10 mouse cellular contexts compared by ENCODE assay signal in the genomic region with DNA sequence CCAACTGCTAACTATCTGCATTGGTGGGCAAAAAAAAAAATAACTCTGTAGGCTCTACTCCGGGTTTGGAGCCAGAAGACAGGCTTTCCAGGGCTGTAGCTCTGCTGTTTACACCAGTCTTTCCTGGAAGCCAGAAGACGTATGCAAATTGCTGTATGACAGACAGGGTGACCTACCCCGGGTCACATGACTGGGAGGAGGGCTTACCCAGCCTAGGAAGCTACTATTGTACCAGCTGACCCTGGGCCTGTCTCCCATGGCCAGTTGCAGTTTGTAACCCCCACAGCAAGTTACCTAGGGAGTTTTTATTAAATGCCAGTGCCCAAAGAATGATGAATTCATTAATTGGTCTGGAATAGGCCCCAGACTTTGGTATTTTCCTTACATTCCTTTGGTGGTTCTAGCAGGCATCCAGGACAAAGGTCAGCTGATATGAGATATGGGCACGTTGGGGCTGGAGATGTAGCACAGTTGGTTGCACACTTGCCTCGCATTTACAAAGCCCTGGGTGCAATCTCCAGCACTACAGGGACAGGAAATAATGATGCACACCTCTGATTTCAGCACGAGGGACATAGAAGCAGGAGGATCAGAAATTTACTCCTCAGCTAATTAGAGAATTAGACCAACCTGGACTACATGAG. TPM values are rescaled to one million over a fixed set of nuclear protein-coding genes. Genes with fewer than 3 reads are reported as not detected.
DNase-seq lines count a peak whose midpoint lies in the region; ATAC-seq and TF ChIP-seq lines count a peak whose summit lies in the region.
"Had no signal": no experiment of that assay in that cellular context is flagged by ENCODE, and none has a peak within 500 bp of the region (broad histone marks: within the 10 kb centered on the region; RNA-seq: fewer than 3 reads in every experiment).

No protein-coding gene starts in this region.

- H3K36me3 ChIP-seq in hindbrain, embryonic 13.5 days, result peaks cover 24% of the 10 kb centered on the region
- H3K36me3 ChIP-seq in hindbrain, embryonic 11.5 days (ENCODE audit: control insufficient read depth, insufficient read depth, low read length), result no peaks in the 10 kb centered on the region
- H3K36me3 ChIP-seq in C2C12 (ENCODE audit: control insufficient read depth, insufficient read depth), result peaks cover 45% of the 10 kb centered on the region
- no peaks in the 10 kb centered on the region for H3K36me3 ChIP-seq in lung, postnatal 0 days (ENCODE audit: insufficient read depth, low read length)

- ATAC-seq in hindbrain, embryonic 13.5 days (ENCODE audit: low FRiP score), result no peak
- no peak for ATAC-seq in hindbrain, embryonic 11.5 days (ENCODE audit: low FRiP score)
- peak; percentile 79 for ATAC-seq in lung, postnatal 0 days
- ATAC-seq in erythroblast, adult 5-6 weeks (replicated peaks; ENCODE audit: low FRiP score, poor library complexity, severe bottlenecking), result no peak

- H3K79me3 ChIP-seq in C2C12 (ENCODE audit: low read depth), result no peaks in the 10 kb centered on the region

- TF ChIP-seq EP300 in lung, postnatal 0 days (IDR thresholded peaks at IDR 0.05), result no peak

- no peak overlapping the region for H3K4me2 ChIP-seq in hindbrain, embryonic 13.5 days
- H3K4me2 ChIP-seq in hindbrain, embryonic 11.5 days (replicated peaks; ENCODE audit: low read depth, low read length), result no peak overlapping the region
- H3K4me2 ChIP-seq in lung, postnatal 0 days (replicated peaks; ENCODE audit: low read depth, low read length), result no peak overlapping the region
- H3K4me2 ChIP-seq: lung, embryonic 15.5 days had no signal

- H3K4me1 ChIP-seq in hindbrain, embryonic 13.5 days (replicated peaks), result peaks cover 61% of the 10 kb centered on the region
- peaks cover 6% of the 10 kb centered on the region for H3K4me1 ChIP-seq in hindbrain, embryonic 11.5 days (replicated peaks; ENCODE audit: control insufficient read depth, insufficient read depth, low read length)
- H3K4me1 ChIP-seq in lung, postnatal 0 days (ENCODE audit: insufficient read depth, low read depth, low read length), result peaks cover 14% of the 10 kb centered on the region; the same call in 1 of the 2 replicates

- no peaks in the 10 kb centered on the region for H3K79me2 ChIP-seq in C2C12 (ENCODE audit: control insufficient read depth, insufficient read depth)

- H3K9ac ChIP-seq in hindbrain, embryonic 13.5 days, result no peak overlapping the region
- no peak overlapping the region for H3K9ac ChIP-seq in hindbrain, embryonic 11.5 days (ENCODE audit: low read depth, low read length)
- no peak overlapping the region for H3K9ac ChIP-seq in lung, postnatal 0 days (replicated peaks; ENCODE audit: low read depth)
- H3K9ac ChIP-seq: lung, embryonic 15.5 days had no signal

- no peak overlapping the region for H3ac ChIP-seq in C2C12 (ENCODE audit: control insufficient read depth, insufficient read length, low read depth)

- H3K27ac ChIP-seq in hindbrain, embryonic 13.5 days, result peak overlapping the region; percentile 83; the same call in 1 of the 2 replicates
- H3K27ac ChIP-seq in hindbrain, embryonic 11.5 days (ENCODE audit: low read depth, low read length), result no peak overlapping the region
- no peak overlapping the region for H3K27ac ChIP-seq in lung, postnatal 0 days (ENCODE audit: low read length)
- H3K27ac ChIP-seq: lung, embryonic 15.5 days had no signal

- no peak overlapping the region for H3K4me3 ChIP-seq in hindbrain, embryonic 13.5 days
- H3K4me3 ChIP-seq in hindbrain, embryonic 11.5 days (ENCODE audit: low read depth, low read length), result no peak overlapping the region
- H3K4me3 ChIP-seq in C2C12 (ENCODE audit: insufficient read depth, poor library complexity, severe bottlenecking), result no peak overlapping the region
- H3K4me3 ChIP-seq in lung, postnatal 0 days (ENCODE audit: low read depth, low read length), result no peak overlapping the region
- H3K4me3 ChIP-seq: lung, embryonic 15.5 days had no signal

- no peak for DNase-seq in hindbrain, embryonic 11.5 days (ENCODE audit: low spot score)
- peak; percentile 61 for DNase-seq in ZHBTc4 (ENCODE audit: low read depth, low spot score)
- DNase-seq in lung, postnatal 0 days (ENCODE audit: low spot score), result peak; percentile 64
- no peak for DNase-seq in cerebellum, adult 11 months
- DNase-seq in right cerebral cortex, postnatal 4 days, result no peak
- DNase-seq: gastrocnemius, postnatal 36 days had no signal

- no peaks in the 10 kb centered on the region for H3K27me3 ChIP-seq in hindbrain, embryonic 13.5 days
- H3K27me3 ChIP-seq in hindbrain, embryonic 11.5 days (ENCODE audit: control insufficient read depth, insufficient read depth, low read length), result no peaks in the 10 kb centered on the region
- H3K27me3 ChIP-seq in C2C12 (ENCODE audit: control insufficient read depth, insufficient read depth, insufficient read length), result no peaks in the 10 kb centered on the region
- no peaks in the 10 kb centered on the region for H3K27me3 ChIP-seq in lung, postnatal 0 days (replicated peaks; ENCODE audit: insufficient read depth, low read length)
- H3K27me3 ChIP-seq: lung, embryonic 15.5 days had no signal

- 65% methylated on average over 6 of the region's 6 CpGs for WGBS in hindbrain, embryonic 13.5 days
- WGBS in hindbrain, embryonic 11.5 days, result 77% methylated on average over 6 of the region's 6 CpGs
- 49% methylated on average over 6 of the region's 6 CpGs for WGBS in lung, postnatal 0 days

- H3K9me3 ChIP-seq in hindbrain, embryonic 13.5 days, result no peaks in the 10 kb centered on the region
- H3K9me3 ChIP-seq in hindbrain, embryonic 11.5 days (ENCODE audit: control insufficient read depth, low read length), result no peaks in the 10 kb centered on the region
- no peaks in the 10 kb centered on the region for H3K9me3 ChIP-seq in lung, postnatal 0 days (ENCODE audit: low read length)
- H3K9me3 ChIP-seq: lung, embryonic 15.5 days had no signal

- TF ChIP-seq CTCF in C2C12 (IDR thresholded peaks at IDR 0.05; ENCODE audit: control insufficient read depth, insufficient read depth, insufficient read length), result no peak
- no peak for TF ChIP-seq CTCF in lung, postnatal 0 days (IDR thresholded peaks at IDR 0.05)

TF ChIP-seq in C2C12, 6 proteins besides CTCF, POLR2A, EP300 and RAD21:
- peak; percentile 69 for TF ChIP-seq USF1 (IDR thresholded peaks at IDR 0.05; ENCODE audit: low read depth)
- TF ChIP-seq MYOG (IDR thresholded peaks at IDR 0.05; ENCODE audit: control insufficient read depth, extremely low read depth, insufficient read length), result no peak
- no peak for TF ChIP-seq FOSL1 (IDR thresholded peaks at IDR 0.05; ENCODE audit: insufficient read depth, low read length, poor library complexity, severe bottlenecking)

RNA-seq across cellular contexts. Expression of gene Zfp827, which starts 52.0 kb away (rescaled TPM):
- polyA plus RNA-seq in hindbrain, embryonic 13.5 days (2015; fragmentation: Nextera tagmentation; extraction: Ambion mirVana), result 12.5 and 12.7 TPM in 2 replicates
- 11.5 and 12.7 TPM in 2 replicates for polyA plus RNA-seq in hindbrain, embryonic 11.5 days (2014; fragmentation: Nextera tagmentation; extraction: Ambion mirVana)
- polyA plus RNA-seq in C2C12 (2012; fragmentation: generic; extraction: Trizol), result 7.6 TPM
- polyA plus RNA-seq in lung, postnatal 0 days (2015; fragmentation: Nextera tagmentation; extraction: Ambion mirVana), result 3.4 and 4.2 TPM in 2 replicates
- total RNA-seq in erythroblast, adult 5-6 weeks (2015; ENCODE audit: low replicate concordance), result not detected in 2 replicates
- total RNA-seq in erythroblast, adult 5-6 weeks (2017; ENCODE audit: low replicate concordance), result not detected in 2 replicates

Comparison
In these comparisons a context has a peak if more than half of its experiments do, and no peak if none do; other contexts are left out.
1. DNase-seq: peak in ZHBTc4 (single experiment) and lung, postnatal 0 days (single experiment); none in hindbrain, embryonic 11.5 days (single experiment), cerebellum, adult 11 months (single experiment) and right cerebral cortex, postnatal 4 days (single experiment).